Mouse (Mus musculus) midbrain, postnatal 0 days (tissue): ENCODE measurements around the gene Arfgef3. TPM values are rescaled to one million over a fixed set of nuclear protein-coding genes. Genes with fewer than 3 reads are reported as not detected.

ENCODE experiments used
- ATAC-seq: fragments of 200-750 bp; cut with Nextera tagmentation; 2 replicates; pipeline ENCODE4 v1.8.0; 2017; ENCODE audit warnings: moderate number of reproducible peaks, mild to moderate bottlenecking, moderate TSS enrichment, moderate library complexity; ENCODE audit not compliant: low FRiP score
- DNase-seq: peaks from one replicate; pipeline ENCODE4 v3.0.0-alpha.2; 2015; ENCODE audit warnings: low spot score
- H3K27ac ChIP-seq: fragments of 300-500 bp; sonication (generic); 2 replicates; pipeline ENCODE4 v1.5.1; 2014; ENCODE audit warnings: low read depth, mild to moderate bottlenecking, low read length, mixed read lengths
- H3K27me3 ChIP-seq: fragments of 300-500 bp; sonication (generic); 2 replicates; pipeline ENCODE4 v1.6.1; 2014; ENCODE audit warnings: low read length, control low read depth, mixed read lengths; ENCODE audit not compliant: insufficient read depth
- H3K36me3 ChIP-seq: fragments of 300-500 bp; sonication (generic); 2 replicates; pipeline ENCODE4 v1.6.1; 2014; ENCODE audit warnings: low read length, control low read depth, mixed read lengths; ENCODE audit not compliant: insufficient read depth
- H3K4me1 ChIP-seq: fragments of 300-500 bp; sonication (generic); 2 replicates; pipeline ENCODE4 v1.6.1; 2014; ENCODE audit warnings: mild to moderate bottlenecking, control low read depth, antibody characterized with exemption, low read length, mixed read lengths; ENCODE audit not compliant: insufficient read depth
- H3K4me2 ChIP-seq: fragments of 300-500 bp; sonication (generic); 2 replicates; pipeline ENCODE4 v1.6.1; 2014; ENCODE audit warnings: low read depth, mild to moderate bottlenecking, low read length, mixed read lengths; ENCODE audit not compliant: poor library complexity, severe bottlenecking
- H3K4me3 ChIP-seq: fragments of 300-500 bp; sonication (generic); 2 replicates; pipeline ENCODE4 v1.5.1; 2014; ENCODE audit warnings: low read depth, mild to moderate bottlenecking, low read length, moderate library complexity
- H3K9ac ChIP-seq: fragments of 300-500 bp; sonication (generic); replicated peaks from 2 replicates; pipeline ENCODE4 v1.6.1; 2014; ENCODE audit warnings: mild to moderate bottlenecking, low read length, moderate library complexity, mixed read lengths; ENCODE audit not compliant: poor library complexity, severe bottlenecking
- H3K9me3 ChIP-seq: fragments of 300-500 bp; sonication (generic); 2 replicates; pipeline ENCODE4 v1.6.1; 2016; ENCODE audit warnings: low read length, control low read depth
- CTCF ChIP-seq: IDR thresholded peaks from 2 replicates; pipeline ENCODE4 v1.5.1; 2016; ENCODE audit warnings: antibody characterized with exemption, mild to moderate bottlenecking
- WGBS: fragments of 180-500 bp; shearing (Covaris S2); extraction: QIAGEN DNeasy Blood & Tissue Kit; methylation state at CpG from one replicate; pipeline ENCODE4 v1.1.7; 2014; 5-methylcytosine and 5-hydroxymethylcytosine counted together
- polyA plus RNA-seq: library from polyadenylated mRNA; unstranded; fragments of >200 nt; fragmentation: Nextera tagmentation; extraction: Ambion mirVana; gene quantifications from 2 replicates; pipeline ENCODE4 v1.2.1, GENCODE M21; 2015
- total RNA-seq: library from RNA; depleted of rRNA; stranded (reverse); fragments of >200 nt; gene quantifications from 2 replicates; pipeline ENCODE4 v1.2.3, GENCODE M21; 2014; rRNA removed

The Arfgef3 gene
- total and polyA plus RNA-seq, 2 experiments from 2014 or later: 6.2 to 37.4 TPM

- 94% methylated on average over 2 of the region's 2 CpGs for WGBS
- DNase-seq (no peak), ATAC-seq (no peak)
- H3K4me2 ChIP-seq: no peak overlapping the region
- no peak overlapping the region for H3K27ac ChIP-seq
- no peak overlapping the region for H3K4me3 ChIP-seq
- H3K27me3 ChIP-seq: no peaks in the 10 kb centered on the region
- no peaks in the 10 kb centered on the region for H3K4me1 ChIP-seq
- H3K9ac ChIP-seq: no peak overlapping the region
- H3K36me3 ChIP-seq: 0 out of 2 replicates have a peak, but pooled peaks cover under 1% of the 10 kb centered on the region
- H3K9me3 ChIP-seq: no peaks in the 10 kb centered on the region
- TF ChIP-seq CTCF: no peak
Observed at GRCm38 (mm10) chr10:18536889-18537288, 206.9 kb downstream of the Arfgef3 start.

GRCm38 (mm10) chr10:18532293-18532692 lies 211.5 kb downstream of the Arfgef3 start:
- Histone ChIP-seq H3K27me3 (no peaks in the 10 kb centered on the region), H3K4me3 (no peak overlapping the region), H3K9me3 (no peaks in the 10 kb centered on the region), H3K27ac (no peak overlapping the region), H3K4me1 (no peaks in the 10 kb centered on the region), H3K4me2 (no peak overlapping the region), H3K36me3 (0 out of 2 replicates have a peak, but pooled peaks cover 6% of the 10 kb centered on the region), H3K9ac (no peak overlapping the region)
- DNase-seq (no peak), ATAC-seq (no peak)
- WGBS: 76% methylated on average over 8 of the region's 8 CpGs
- TF ChIP-seq CTCF: no peak

Other genes with a start within 250 kb of the Arfgef3 start
- 5.8 and 5.9 TPM in 2 replicates for gene Hebp2, start 197.9 kb downstream of the Arfgef3 start, total RNA-seq
- 10.1 and 10.4 TPM in 2 replicates for gene Hebp2, start 197.9 kb downstream of the Arfgef3 start, polyA plus RNA-seq
- not detected in 2 replicates for gene Gm4922, start 42.8 kb upstream of the Arfgef3 start, total RNA-seq
- 0.10 and 0.11 TPM in 2 replicates for gene Gm4922, start 42.8 kb upstream of the Arfgef3 start, polyA plus RNA-seq
- 24.2 and 25.7 TPM in 2 replicates for gene Perp, start 101.1 kb upstream of the Arfgef3 start, total RNA-seq
- 24.4 and 25.6 TPM in 2 replicates for gene Perp, start 101.1 kb upstream of the Arfgef3 start, polyA plus RNA-seq